Mouse (Mus musculus) urinary bladder, postnatal 25 days (tissue): ENCODE data around the gene Tespa1.
"Not testable (repeated sequence)": the region's sequence is repeated elsewhere in the genome, so short reads cannot be mapped to it uniquely, and the experiment has no call there.

Experiments
- DNase-seq: peaks from one replicate; pipeline ENCODE4 v3.0.0; 2022; ENCODE audit warnings: low spot score

Gene Tespa1

DNA sequence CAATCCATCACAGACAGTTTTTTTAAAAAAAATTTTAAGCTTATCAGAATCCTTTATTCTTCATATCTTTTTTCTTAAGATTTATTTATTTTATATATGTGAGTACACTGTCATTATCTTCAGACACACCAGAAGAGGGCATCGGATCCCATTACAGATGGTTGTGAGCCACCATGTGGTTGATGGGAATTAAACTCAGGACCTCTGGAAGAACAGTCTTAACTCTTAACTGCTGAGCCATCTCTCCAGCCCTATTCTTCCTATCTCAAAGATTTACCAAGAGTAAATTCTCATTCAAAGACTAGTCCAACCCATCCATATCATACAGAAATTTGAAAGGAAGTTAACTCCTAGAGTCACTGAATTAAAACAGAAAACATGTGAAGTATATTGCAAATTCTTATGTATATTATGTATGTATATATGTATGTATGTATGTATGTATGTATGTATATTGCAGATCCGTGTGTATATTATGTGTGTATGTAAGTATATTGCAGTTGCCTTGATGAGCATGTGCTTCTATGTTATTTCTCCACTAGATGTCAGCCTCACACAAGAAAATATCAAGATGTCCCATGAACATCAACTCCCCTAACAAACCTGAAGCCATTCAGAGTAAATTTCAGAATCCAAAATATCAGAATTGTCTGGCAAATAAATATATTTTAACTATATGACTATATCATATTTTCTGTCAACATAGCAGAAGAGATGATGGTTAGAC is 40.9 kb downstream of the Tespa1 start:
- no peak for DNase-seq

DNA sequence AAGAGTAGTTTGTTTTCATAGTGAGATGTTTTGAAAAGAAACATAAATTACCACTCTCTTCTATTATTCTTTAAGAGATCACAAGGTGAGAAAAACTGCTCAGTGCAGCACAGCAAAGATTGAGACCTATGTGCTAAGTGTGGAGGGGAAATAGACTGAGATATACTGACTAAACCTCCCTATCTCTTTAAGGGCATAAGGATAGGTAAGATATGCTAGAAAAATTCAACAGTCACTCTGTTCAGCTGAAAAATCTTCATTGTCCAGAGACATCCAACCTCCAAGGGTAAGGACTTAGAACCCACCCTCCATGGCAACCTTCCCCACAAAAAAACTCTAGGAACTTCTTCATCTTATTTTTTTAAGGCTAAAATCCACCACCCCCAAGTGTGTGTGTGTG is 42.1 kb downstream of the Tespa1 start:
- no peak for DNase-seq

DNA sequence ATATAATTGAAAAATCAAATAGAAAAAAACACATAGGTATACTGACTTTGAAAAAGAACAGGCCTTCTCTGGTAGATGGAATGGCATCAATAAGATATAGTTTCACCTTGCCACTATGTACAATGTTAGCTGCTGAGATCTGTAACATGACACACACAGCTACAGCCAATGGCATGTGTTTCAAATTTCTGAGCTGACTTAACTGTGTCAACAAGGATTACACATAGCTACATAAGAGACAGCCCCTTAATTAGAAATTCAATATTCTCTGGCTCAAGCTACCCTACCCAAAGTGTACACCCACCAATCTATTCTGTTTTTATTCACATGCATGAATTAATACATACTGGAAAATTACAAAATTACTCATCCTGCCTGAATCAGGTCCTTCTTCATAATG is 45.7 kb downstream of the Tespa1 start:
- DNase-seq = no peak

DNA sequence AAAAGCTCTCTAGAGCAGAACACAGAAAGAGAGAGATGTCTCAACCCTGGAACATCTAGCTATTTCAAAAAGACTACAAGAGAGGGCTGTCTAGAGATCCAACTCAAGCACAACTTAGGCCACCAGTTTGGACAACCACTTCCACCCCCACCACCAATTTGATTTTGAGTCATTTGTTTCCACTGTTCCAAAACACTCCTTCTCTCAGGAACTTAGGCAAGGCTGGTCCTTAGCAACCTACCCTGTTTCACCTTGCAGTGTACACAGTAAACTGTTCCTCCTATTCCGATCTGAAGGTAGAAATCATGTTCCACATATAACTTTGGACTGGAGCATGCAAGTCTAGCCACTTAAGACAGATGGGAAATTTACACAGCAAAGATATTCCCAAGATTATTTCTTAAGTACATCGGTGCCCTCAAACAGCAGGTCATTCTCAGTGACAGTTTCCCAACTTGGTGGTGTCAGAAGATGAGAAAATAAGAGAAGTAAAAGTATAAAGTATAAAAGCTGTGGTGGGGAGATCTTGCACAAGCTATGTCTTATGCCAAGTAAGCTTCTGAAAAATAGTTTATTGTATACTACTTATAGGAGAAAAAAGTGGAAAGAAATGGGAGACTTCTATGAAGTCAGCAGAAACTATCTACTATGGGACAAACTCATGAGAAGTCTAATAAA is 47.5 kb downstream of the Tespa1 start:
- no peak for DNase-seq

DNA sequence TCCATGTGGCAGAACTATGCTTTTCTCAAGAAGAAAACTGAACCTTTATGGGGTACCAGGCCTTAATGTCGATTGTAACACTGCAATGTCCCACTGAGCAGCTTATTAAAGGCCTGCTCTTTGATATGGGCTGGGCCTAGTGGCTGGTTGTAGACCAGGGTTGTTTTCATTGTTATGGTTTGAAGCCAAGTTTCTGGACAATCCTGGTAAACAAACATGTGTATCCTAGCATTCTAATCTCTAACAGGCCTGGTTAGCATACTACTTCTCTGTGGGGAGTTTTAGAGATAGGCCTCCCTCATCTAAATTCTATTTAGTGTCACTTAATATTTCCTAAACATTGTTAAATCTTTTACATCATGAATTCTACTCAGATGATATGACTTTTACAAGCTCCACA is 49.0 kb downstream of the Tespa1 start:
- no peak for DNase-seq

DNA sequence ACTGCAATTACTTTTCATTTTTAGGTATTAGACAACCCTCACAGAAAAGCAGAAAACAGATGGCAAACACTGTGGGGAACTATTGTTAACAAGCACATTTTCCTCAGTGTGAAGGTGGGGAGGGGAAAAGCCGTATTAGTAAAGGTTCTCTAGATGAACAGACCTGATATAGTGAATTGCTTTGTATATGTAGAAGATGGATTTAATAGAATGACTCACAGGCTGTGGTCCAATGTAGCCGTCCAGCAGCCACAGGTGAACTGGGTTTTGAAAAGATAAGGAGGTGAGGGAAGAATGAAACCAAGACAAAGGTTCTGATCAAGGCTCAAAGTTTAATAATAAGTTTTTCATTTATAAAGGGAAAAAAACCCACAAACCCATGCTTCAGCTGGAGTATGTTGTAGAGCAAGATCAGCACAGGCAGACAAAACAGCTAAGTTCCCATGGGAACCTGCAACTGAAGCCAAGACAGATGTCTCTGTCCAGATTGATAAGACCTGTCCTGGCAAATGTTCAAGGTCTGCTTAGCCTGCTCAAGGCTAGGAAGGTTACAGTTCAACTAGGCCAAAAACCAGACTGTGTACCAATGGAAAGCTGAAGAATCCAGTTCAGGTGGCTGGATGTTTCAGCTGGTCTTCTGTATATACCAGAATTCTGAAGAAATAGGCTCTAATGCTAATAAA is 50.0 kb downstream of the Tespa1 start:
- no peak for DNase-seq

DNA sequence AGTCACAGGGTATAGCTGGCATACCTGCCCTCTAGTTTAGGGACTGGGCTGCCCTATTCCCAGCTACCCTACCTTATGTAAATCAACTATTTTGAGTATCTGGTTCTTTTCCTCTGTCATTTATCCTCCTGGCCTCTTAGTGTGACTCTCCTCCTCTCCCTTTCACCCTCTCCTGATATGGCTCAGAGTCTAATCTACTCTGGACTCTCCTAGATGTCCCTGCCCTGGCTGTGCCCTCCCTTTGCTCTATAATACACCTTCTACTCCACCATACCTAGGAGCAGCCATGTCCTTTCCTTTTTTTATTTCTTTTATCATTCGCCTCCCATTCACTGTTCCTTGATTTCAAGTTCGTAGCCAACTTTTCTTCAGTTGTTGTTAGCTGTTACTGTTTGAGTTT is 52.5 kb downstream of the Tespa1 start:
- DNase-seq = no peak

DNA sequence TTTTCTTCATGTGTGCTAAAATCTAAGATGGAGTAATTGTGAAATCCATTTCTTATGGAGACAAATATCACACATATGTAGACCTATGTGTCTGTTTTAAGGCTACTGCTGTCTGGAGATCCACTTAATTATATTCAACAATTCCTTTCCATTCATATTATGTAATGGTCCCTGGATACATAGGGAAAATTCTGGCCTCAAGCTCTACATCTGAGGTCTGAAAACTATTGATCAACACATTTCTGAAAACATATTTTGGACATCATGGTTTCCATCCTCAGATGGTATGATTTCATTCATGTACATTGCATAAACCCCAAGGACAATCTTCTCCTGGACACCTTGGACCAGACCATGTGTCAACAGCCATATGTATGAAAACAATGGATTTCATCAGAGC is 71.6 kb downstream of the Tespa1 start, which contains the start of gene Vmn2r84:
Gene Vmn2r84, minus strand, starts transcription at position 101 of the 400 bp plus-strand sequence.
- DNase-seq = no peak

DNA sequence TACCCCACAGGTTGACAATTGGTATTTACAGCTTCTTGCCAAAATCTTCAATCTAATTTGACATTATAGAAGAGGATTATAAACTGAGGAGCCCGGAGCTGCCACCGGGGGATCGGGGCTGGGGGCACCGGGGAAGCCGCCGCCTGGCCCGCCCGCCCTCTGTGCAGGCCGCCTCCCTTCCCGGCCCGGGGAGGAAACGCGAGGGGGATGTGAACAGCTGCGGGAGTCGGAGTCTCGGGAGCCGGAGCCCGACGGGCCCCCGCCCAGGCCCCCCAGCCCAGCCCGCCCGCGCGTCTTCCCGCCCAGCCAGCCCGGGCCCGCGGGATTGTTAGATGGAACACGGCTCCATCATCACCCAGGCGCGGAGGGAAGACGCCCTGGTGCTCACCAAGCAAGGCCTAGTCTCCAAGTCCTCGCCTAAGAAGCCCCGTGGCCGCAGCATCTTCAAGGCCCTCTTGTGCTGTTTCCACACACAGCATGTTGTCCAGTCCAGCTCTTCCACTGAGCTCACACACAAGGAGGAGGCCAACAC is 89.6 kb downstream of the Tespa1 start:
- not testable (repeated sequence) for DNase-seq
